Mouse (Mus musculus): ENCODE results near the gene Adcy10.
A peak's percentile ranks its signal among the peaks of the same experiment; 100 is the strongest.

The Adcy10 gene

DNA sequence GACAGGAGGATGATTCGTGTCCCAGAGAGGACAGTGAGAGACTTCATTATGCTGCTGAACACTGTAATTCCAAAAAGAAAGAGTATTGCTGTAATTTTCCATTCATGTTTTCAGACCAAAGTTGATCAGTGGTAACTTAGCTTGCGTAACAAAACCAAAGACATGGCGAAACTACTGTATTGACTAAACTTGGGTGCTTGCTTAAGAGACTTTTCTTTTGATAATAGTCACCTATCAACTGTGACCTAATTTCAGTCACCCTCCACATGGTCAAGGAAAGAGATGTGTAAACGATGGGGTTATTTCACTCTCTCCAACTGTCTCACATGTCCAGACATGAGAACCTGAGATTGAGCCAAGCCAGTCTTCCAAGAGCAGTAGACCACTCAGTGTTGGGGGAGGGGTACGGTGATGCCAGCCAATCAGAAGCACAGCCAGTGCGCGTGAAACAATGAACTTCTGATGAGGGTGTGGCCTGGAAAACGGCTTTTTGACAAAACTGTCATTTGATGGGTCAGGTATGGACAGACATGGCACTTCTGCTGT lies at the start of gene Adcy10:
TSS of gene Adcy10 (plus strand) at position 496 of the 546 bp plus-strand sequence.
- DNase-seq = no peak

DNA sequence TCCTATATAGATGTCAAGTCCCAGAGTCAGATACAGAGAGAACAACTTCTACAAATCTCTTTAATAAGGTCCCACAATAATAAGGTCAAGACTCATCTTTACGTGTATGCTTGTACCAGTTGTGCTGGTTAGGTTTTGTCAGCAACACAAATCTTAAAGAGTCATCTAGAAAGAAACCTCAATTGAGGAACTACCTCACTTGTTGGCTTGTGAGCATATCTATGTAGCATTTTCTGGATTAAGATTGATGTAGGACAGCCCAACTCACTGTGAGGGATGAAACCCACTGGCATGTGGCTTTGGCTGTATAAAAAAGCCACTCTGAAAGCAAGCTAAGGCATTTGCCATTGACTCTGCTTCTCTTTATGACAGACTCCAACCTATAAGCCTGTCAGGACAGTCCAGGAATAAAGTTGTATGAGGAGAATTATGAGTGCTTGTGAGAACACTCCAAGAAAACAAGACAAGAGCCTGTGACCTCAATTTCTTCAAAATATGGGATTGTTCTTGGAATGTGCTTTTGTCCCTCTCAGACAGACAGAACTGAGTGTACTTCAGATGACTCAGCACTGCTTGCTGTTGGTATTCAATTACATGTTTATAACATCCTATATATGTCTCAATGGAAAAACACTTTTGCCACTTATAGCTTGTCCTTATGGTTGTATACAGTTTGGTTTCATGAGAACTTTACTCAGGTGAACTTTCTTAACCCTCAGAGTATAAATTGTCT lies 46.5 kb upstream of the Adcy10 start:
- DNase-seq = no peak

DNA sequence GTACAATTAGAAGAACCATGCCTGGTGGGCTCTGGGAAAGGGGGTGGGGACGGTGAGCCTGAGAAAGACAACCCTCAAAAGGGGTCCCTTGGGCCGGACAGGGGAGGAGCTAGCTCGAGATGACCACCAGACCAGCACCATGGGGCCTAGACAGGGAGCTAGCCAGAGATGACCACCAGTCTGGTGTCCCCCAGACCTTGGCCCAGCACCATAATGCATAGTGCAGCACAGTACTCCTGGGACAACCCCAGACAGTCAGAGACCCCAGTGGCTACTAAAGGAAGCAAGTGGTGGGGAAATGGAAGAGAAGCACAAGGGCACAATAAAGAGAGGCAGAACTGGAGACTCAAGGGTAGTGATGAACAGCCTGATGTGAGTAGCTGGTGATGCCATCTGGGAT lies 44.2 kb upstream of the Adcy10 start:
- DNase-seq = no peak

DNA sequence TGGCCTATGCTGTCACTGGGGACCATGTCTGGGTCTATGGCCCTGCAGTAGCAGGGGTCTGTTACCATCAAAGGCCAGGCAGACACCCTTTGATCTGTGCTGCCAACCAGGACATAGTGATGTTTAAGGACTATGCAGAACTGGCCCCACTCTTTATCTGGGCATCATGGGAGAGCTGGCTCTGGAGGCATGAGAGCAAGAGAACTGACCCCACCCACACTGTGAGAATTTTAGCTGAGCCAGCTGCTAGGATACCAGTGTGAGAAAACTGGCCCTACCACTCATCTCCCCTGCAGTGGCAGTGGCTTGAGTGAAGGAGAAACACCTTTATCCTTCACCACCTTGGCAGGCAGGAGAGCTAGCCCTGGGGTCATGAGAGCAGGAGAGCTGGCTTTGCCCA lies 43.8 kb upstream of the Adcy10 start:
- no peak for DNase-seq

DNA sequence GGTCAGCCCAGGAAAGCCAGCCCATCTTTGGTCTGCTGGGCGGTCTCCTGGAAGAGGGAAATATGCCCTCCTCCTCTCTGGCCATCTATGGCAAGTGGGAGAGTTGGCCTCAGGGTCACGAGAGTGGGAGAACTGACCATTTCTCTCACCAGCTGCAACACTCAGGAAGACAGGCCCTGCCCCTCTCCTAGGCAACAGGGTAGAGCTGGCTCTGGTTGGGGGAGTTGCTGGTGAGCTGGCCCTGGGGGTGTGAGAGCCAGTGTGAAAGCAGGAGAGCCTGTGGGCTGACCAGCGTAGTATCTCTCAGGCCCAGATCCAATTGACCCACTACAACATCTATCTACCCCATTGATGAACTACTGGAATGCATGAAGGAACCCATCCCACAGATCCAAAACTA lies 43.3 kb upstream of the Adcy10 start:
- no peak for DNase-seq

DNA sequence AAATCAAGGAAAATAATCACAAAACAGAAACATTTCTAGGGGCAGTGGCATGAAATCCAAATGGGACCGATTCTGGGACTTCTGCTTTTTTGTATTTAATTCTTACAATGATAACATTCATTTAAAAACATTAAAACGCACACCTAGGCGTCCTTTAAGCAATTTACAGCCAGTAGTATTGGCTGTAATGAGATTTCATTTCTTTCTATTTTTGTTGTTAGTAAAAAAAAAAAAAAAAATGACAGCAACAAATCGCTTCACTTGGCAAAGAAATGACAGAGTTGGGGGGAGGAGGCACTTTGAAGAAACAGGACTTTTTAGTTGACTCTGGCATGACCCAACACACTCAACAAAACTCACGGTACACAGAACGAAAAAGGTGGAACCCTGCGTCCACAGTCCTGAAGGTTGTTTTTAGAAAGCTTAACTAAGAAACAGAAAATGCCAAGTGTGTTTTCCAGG lies 25.9 kb upstream of the Adcy10 start:
- no peak for DNase-seq

DNA sequence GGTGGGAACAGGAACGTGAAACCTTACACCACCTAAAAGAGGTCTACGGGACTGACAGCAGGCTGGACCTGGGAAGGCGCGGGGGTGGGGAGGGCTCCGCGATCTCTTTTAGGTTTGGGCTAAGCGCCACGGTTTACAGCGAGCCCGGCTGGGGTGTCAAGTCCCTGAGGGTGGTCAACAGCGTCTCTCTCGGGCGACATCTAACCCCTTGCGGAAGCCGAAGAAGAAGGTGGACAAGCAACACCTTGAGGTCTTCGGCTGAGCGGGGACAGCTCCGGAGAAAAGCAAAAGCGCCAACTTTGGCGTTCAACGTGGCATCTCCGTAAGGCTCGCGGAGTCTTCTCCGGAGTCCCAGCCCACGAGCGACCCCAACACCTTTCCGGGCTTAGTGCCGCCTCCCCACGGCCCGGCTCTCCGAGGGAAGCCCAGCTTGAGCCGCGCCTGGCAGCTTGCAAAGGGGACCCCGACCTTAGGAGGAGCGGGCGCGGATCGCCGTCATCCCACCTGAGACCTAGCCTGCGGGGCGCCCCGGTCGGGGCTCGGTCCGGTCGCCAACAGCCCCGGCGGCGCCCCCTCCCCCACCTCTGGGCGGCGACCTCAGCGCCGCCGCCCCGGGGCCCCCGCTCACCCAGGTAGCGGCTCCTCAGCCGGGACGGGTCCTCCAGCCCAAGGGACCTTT lies 25.3 kb upstream of the Adcy10 start:
- DNase-seq = peak; percentile 52

DNA sequence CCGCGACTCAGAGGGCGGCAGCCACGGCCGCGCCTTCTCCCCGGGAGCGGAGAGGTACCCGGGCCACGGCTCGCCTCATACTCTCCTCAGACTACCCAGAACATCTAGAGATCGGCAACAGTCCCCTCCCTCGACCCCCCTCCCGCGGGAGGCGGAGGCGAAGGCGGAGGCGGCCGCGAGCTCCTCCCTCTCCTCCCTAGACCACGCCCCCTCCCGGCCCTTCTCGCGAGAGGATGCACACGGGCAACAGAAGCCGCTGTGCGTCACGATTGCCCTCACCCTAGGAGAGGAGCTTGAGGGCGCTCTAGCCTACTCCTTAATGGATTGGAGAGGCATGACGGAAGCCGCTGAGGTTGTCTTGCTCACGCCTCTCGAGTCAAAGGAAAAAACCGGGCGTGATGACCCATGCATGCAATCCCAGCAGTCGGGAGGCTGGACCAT lies 24.6 kb upstream of the Adcy10 start, which contains the start of the genes Dcaf6 and Mpc2:
TSS of gene Dcaf6 (minus strand) at position 116 of the 441 bp plus-strand sequence.
TSS of gene Mpc2 (plus strand) at position 278 of the 441 bp plus-strand sequence.
- peak; percentile 100 for DNase-seq

DNA sequence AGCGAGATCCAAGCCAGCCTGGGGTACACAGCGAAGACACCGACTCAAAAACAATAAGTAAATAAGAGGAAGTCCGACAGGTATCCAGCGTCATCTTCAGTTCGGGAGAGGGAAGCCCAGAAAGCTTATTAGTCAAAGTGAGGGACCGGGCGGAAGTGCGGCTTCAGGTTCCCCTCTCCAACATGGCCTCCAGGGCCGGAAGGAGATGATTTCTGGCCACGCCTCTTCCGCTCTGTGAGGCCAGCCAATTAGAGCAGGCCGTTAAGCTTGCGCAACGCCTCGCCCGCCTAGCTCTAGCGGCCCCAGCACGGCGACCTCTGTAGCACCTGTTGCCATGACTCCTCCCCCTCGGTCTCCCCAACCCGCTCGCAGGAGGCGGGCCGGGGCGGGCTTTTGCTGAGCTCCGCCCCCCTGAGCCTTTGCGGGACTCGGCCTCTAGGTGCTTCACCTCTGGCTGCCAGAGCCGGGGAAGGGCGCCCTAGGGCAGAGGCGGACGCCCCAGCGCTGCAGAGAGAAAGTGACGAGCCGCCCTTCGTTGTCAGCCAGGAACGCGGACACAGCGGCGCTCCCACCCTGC lies 24.1 kb upstream of the Adcy10 start:
- DNase-seq = peak; percentile 100

DNA sequence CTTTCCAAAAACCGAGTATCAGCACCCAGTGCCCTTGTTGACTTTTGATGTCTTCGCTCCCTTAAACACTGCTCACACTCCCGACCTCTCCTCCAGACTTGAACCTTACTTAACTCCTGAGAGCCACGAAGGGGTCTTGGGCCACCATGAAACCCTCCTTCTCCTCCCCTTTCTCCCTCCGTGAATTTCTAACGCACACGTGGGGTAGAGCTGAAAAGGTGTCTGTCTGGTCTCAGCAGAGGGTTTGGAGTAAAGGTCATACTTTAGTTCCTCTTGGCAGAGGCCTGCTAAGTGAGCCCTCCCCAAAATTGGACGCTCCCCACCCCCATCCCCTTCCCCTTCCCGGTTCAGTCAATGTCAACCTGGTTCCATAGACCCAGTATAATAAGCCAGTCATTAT lies 23.3 kb upstream of the Adcy10 start:
- DNase-seq = no peak

DNA sequence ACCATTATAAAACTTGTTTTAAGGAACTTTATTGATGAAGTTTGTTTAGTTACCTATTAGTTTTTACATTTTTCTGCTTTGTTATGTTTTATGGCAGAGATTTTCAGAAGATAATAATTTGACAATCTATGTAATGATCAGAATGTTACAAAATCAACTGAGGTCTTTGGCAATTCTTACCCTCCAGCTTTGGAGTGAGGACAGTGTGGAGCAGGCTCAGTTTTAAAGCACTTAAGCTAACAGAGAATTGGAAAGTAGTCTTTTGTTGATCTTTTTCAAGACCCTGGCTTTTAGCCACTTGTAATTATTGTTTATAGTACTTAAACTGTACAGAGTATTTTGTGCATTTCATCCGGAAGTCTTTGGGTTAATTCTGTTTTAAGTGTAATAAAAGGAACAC lies 22.1 kb upstream of the Adcy10 start:
- no peak for DNase-seq

DNA sequence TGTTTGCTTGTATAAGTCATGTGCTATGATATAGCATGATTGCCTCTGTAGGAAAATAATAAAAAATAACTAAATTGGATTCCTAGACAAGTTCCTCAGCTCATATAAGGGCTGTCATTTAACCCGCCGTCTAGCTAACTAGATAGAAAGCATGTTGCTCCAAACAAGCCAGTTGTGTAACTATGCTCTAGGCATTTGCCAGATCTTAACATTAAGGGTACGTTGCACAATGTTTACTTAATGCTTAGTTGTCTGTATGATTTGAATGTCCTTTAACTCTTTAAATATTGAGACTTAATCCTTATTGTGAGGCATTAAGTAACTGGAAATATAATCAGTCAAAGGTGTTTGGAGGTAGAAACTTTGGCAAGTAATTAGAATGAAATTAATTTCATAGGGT lies 20.4 kb upstream of the Adcy10 start:
- no peak for DNase-seq

DNA sequence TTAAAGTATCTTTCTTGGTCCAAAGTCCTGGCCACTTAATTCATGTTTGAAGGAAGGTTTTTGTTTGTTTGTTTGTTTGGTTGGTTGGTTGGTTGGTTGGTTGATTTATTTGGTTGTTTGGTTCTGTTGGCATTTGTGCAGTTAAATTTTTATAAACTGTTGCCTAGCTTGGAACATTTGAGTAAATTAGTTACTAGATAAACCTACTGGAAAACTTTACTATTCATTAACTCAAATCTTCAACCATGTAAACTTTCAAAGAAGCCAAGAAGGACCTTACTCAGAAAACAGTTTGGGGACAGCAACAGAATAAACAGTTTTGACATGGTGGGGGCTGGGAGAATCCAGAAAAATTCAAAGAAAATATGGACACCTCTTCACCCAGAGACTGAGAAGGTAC lies 16.0 kb upstream of the Adcy10 start:
- DNase-seq = no peak

DNA sequence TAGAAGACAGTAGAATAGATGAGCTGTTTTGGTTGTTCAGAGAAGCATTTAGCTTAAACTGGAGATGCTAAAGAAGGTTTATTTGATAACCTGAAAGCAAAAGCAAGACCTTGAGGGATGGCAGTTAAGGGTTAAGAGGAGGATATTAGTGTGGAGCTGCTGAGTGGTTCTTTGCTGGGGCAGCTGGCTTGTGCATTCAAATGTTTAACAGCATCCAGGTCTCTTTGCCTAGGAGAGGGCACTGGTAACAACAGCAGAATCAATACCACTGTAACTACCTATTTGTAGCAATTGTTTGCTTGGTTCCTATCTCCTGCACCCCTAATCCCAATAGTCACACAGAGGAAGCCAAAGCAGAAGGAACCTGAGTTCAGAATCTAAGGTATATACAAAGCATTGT lies 15.3 kb upstream of the Adcy10 start:
- DNase-seq = no peak

DNA sequence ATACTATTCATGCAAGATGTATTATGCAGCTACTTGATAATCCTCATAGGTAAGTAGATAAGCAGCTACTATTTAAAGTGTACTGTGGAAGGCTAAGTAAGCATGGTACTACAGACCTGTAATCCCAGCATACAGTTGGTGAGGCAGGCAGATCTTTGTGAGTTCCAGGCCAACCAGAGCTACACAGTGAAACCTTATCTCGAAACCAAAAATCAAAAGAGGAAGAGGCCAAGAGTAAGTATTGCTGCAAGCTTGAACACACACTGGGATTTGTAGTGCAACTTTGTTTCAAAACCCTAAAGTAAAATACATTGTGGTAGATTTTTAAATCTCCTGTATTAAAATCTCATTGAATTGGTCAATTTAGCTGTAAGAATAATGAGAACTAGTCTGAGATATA lies 13.5 kb upstream of the Adcy10 start:
- no peak for DNase-seq

DNA sequence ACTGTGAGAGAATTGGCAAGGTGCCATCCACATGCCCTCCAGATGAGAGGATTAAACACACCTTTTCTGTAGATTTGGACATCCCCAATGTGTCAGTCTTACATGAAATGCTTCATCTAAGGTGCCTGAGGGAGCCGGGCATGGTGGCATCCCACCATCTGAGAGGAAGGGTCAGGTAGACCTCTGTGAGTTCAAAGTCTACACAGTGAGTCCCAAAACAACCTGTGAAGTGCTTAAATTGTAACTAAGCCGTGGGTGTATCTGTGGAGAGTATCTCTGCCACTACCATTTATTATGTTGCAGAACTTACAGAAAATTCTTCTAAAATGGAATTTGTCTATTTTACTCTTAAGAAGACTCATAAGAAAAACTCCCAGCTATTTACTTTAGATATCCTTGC lies 1.1 kb downstream of the Adcy10 start:
- no peak for DNase-seq

DNA sequence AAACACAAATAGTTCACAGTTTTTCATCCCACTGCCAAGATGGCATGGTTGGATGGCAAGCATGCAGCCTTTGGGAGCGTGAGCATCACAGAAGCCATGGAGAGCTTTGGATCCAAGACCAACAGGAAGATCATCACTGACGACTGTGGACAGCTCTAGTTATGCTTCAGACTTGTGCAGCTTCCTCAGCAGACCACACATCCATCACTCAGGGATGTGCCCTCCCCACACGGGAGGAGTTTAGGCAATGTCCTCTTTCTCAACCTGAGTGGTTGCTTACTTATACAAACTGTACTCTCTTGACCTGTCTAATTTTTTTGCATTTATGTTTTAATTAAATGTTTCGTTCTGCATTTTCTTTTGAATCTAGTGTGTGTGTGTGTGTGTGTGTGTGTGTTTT lies 4.2 kb downstream of the Adcy10 start:
- no peak for DNase-seq

DNA sequence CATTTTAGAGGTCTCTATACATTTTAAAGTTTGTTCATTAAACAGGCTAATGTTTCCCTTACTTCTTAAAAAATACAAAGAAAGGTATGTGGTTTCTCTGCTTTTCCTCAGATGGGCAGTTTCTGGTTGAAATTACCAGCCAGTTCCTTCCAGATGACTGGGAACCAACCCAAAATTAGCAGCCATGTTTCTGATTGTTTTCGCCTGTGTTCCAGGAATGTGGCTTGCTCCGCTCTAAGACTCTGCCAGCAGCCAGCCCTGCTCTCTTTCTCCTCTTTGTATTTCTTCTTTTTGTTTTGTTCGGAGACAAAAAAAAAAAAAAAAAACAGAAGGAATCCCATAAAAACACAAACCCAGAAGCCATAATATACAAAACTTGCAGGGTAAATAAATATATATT lies 13.9 kb downstream of the Adcy10 start:
- no peak for DNase-seq

DNA sequence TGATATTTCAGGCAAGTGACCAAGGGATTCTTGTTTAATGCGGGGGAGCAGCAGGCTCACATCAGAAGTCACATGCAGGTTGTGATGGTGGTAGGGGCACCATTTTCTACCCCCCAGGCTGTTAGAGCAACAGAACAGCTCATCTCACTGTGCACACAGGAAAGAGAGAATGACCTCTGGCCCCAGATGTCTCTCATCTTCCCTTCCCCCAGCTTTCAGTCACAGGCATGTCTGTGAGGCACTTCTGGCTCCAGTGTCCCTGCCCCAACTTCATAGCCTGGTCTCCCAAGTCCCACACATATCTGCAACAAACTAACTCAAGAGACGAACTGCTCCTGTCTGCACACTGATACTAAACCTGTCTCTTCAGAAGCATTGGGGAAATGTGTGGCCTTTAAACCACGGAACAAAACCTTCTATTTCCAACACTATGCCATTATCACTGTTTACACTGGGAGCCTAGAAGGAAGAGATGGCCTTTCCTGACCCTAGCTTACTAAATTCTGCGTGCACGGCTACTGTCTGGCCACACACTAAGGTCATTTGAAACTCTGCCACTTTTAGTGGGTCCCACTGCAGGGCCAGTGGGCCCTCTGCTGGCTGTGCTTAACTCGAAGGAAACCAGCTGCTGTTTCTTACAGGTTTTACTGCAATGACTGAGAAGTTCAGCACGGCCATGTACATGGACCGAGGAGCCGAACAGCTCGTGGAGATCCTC lies 18.5 kb downstream of the Adcy10 start:
- DNase-seq = peak; percentile 7

DNA sequence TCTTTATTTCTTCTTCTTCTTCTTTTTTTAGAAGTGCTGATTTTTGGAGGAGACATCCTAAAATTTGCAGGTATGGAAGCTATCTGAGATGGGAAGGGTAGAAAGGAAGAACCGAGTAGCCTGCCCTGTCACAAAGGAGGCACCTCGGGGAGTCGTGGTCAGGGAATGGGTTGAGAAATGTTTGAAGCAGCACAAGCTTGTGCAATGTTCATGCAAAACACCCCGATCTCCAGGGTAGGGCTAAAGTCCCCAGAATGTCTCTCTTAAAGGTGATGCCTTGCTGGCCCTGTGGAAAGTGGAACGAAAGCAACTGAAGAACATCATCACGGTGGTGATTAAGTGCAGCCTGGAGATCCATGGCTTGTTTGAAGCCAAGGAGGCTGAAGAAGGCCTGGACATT lies 21.3 kb downstream of the Adcy10 start:
- no peak for DNase-seq

DNA sequence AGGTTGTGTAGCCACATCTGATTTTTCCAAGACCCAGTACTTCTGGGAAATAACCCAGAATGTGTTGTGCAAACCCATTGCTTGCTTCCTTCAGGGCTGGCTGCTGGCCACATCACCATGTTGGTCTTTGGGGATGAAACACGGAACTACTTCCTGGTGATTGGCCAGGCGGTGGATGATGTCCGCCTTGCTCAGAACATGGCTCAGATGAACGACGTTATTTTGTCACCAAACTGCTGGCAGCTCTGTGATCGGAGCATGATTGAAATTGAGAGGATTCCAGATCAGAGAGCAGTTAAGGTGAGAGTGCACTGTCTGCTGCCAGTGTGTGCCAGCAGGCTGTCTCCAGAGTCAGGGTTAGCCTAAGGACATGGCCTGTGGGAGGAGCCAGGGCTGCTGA lies 25.2 kb downstream of the Adcy10 start:
- no peak for DNase-seq

DNA sequence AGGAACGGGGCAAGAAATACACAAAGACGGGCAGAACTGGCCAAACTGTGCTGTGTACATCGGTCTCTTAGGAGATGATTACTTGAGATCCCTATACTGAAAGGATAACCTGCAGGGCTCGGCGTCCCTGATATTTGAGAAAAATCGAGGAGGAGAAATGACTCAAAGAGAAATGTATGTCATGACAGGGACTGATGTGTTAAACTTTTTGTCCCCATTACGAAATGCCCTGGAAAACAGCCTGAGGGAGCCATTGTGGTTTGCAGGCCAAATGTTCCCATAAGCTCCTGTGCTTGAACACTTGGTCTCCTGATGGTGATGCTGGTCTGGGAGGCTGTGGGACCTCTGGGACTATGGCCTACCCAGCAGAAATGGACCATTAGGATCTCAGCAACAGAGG lies 35.7 kb downstream of the Adcy10 start:
- DNase-seq = no peak

DNA sequence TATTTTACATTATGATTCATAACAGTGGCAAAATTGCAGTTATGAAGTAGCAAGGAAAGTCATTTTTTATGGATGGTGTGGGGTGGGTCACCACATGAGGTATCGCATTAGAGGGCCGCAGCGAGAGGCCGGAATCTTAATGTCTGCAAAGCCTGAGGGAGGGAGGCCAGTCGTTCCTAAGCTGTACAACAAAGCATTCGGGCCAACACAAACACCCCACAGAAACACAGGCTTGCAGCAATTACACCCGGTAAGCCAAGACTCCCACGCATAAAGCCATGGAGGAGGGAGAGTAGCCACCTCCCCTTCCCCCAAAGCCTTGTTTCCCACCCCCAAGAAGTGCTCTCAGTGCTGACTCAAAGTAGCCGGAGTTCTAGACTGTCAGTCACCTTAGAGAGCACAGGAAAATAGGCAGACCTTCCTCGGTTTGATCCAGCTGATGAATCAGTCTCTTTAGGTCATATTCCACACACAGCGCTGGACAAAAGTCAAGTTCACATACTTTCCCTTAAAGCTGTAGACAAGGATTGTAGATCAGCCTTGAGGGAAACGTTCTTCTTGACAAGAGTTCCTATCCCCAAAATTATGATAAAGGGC lies 51.2 kb downstream of the Adcy10 start:
- peak; percentile 16 for DNase-seq
